Mouse (Mus musculus) myocyte (in vitro differentiated cells): Measurements from ENCODE around the gene Plekhb2.

Source experiments
- POLR2A ChIP-seq: IDR thresholded peaks from one replicate; pipeline ENCODE4 v1.6.1; 2011; ENCODE audit warnings: low read depth, mild to moderate bottlenecking, control low read depth, moderate library complexity; ENCODE audit not compliant: insufficient read length
- POLR2AphosphoS2 ChIP-seq: IDR thresholded peaks from one replicate; pipeline ENCODE4 v1.6.1; 2011; ENCODE audit warnings: low read depth, control low read depth; ENCODE audit not compliant: insufficient read length
- USF1 ChIP-seq: IDR thresholded peaks from one replicate; pipeline ENCODE4 v1.6.1; 2011; ENCODE audit warnings: low read depth, mild to moderate bottlenecking, control low read depth, moderate library complexity

GRCm38 (mm10) chr1:34805931-34806520 lies 43.8 kb upstream of the Plekhb2 start:
- no peak for TF ChIP-seq POLR2A
- TF ChIP-seq USF1 = no peak
- TF ChIP-seq POLR2AphosphoS2 = no peak
